Mouse (Mus musculus) myocyte (in vitro differentiated cells): Measurements from ENCODE around the gene Npm1.

ENCODE experiments used
- MAX ChIP-seq: IDR thresholded peaks from one replicate; pipeline ENCODE4 v1.6.1; 2011; ENCODE audit warnings: low read depth, mild to moderate bottlenecking, control low read depth
- MYOD1 ChIP-seq, 3 experiments: IDR thresholded peaks; one replicate each; pipeline ENCODE4 v1.6.1; 2011; ENCODE audit warnings: control low read depth in 2 of 3, low read depth in 2 of 3, mild to moderate bottlenecking in 2 of 3, moderate library complexity in 1 of 3; ENCODE audit not compliant: insufficient read length in 2 of 3, control insufficient read depth in 1 of 3
- MYOG ChIP-seq, 3 experiments: IDR thresholded peaks; one replicate each; pipeline ENCODE4 v1.6.1; 2011; ENCODE audit warnings: control low read depth in 2 of 3, low read depth in 2 of 3, mild to moderate bottlenecking in 2 of 3; ENCODE audit not compliant: insufficient read length in 2 of 3, control insufficient read depth in 1 of 3, insufficient read depth in 1 of 3
- POLR2A ChIP-seq: IDR thresholded peaks from one replicate; pipeline ENCODE4 v1.6.1; 2011; ENCODE audit warnings: low read depth, mild to moderate bottlenecking, control low read depth, moderate library complexity; ENCODE audit not compliant: insufficient read length
- SRF ChIP-seq: IDR thresholded peaks from one replicate; pipeline ENCODE4 v1.6.1; 2011; ENCODE audit warnings: low read depth; ENCODE audit not compliant: control insufficient read depth, insufficient read length

DNA sequence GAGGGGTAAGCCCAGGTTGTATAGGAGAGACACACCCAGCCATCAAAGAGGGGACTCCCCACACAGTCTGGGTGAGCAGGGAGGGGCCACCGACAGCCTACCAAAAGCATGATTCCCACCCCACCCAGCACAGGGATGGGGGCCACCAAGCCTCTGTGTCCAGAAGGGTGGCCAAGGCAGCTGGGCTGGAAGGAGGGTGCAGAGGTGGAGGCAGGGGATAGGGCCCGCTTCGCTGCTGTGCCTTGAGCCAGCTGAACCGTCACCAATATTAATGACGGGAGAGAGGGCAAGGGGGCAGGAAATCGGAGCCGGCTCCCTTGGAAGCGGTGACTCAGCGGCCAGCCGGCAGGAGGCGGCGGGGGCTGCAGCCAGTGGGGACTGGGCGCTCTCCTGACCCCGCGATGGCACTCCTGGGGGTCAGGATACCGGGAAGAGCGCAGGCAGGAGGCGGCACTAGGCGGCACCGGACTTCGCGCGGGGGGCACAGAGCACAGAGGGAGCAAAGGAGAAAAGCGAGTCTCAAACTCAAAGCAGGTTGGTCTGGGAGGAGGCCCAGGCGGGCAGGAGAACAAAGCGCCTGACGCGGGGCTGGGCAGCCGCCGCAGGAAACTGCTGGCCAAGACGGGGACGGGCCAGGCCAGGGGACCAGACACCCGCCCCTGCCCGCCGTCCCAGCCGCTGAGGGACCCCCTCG lies 40.3 kb downstream of the Npm1 start:
- TF ChIP-seq POLR2A (no peak), MYOD1 (IDR thresholded peaks at IDR 0.05; ENCODE audit: control insufficient read depth in 1 of 3, insufficient read length in 2 of 3, low read depth in 2 of 3) (no peak), MAX (no peak), MYOG (IDR thresholded peaks at IDR 0.05; ENCODE audit: control insufficient read depth in 1 of 3, insufficient read depth in 1 of 3, insufficient read length in 2 of 3, low read depth in 2 of 3) (no peak), SRF (no peak)
